ENCODE assay signal across 10 mouse cellular contexts in the genomic region with DNA sequence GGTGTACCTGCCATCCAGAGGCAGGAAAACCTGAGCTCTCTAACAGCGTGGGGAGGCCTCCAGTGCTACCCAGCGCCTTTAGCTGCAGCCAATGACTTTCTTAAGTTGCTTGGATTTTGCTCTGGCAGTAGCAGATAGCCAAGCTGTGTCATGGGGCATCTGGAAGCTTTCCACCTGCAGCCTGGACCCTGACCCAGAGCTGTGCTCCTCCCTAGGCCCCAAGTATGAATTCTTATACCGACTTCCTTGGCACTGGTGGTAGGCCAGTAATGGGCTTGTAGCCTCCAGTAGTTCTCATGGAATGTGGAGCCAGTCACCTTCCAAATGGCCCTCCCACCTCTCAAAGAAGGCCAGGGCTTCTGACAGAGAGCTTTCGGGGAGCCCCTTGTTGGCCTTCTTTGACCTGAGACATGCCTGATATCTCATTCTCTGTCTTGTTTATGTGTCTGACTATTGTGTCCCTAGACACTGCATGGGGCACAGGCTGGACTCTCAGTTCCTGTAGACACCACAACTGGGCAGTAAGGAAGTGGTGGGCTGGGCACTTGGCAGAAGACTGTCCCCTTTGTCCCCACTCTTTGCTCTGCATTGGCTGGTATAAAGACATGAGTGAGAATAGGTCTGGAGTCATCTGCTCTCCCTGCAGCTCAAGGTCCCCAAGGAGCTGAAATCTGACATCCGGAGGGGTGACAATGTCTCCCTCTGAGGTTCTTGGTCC. TPM values are rescaled to one million over a fixed set of nuclear protein-coding genes. Genes with fewer than 3 reads are reported as not detected.
DNase-seq lines count a peak whose midpoint lies in the region; ATAC-seq lines count a peak whose summit lies in the region.
"Had no signal": no experiment of that assay in that cellular context is flagged by ENCODE, and none has a peak within 500 bp of the region (broad histone marks: within the 10 kb centered on the region; RNA-seq: fewer than 3 reads in every experiment).

No protein-coding gene starts in this region.

- WGBS in heart, embryonic 12.5 days = 80% methylated on average over 5 of the region's 5 CpGs
- 84% methylated on average over 5 of the region's 5 CpGs for WGBS in embryonic facial prominence, embryonic 14.5 days

- H3K9me3 ChIP-seq in heart, embryonic 12.5 days (replicated peaks) = no peaks in the 10 kb centered on the region
- no peaks in the 10 kb centered on the region for H3K9me3 ChIP-seq in embryonic facial prominence, embryonic 14.5 days (ENCODE audit: control insufficient read depth, low read length)

- no peaks in the 10 kb centered on the region for H3K27me3 ChIP-seq in heart, embryonic 12.5 days (replicated peaks)
- no peaks in the 10 kb centered on the region for H3K27me3 ChIP-seq in embryonic facial prominence, embryonic 14.5 days (replicated peaks; ENCODE audit: control insufficient read depth, insufficient read depth, low read length)

- H3K27ac ChIP-seq in heart, embryonic 12.5 days (ENCODE audit: poor library complexity, severe bottlenecking) = peak overlapping the region; percentile 92
- H3K27ac ChIP-seq in embryonic facial prominence, embryonic 14.5 days (replicated peaks; ENCODE audit: low read depth, low read length) = peak overlapping the region; percentile 29; the same call in 1 of the 2 replicates

- no peak for DNase-seq in heart, adult 8-10 months (ENCODE audit: low spot score)
- no peak for DNase-seq in embryonic facial prominence, embryonic 14.5 days (ENCODE audit: low spot score)
- peak; percentile 72 for DNase-seq in kidney, postnatal 10 days
- peak; percentile 81 for DNase-seq in lung, postnatal 36 days
- no peak for DNase-seq in embryo, embryonic 9.5 days (ENCODE audit: extremely low spot score)
- no peak for DNase-seq in cerebellum, postnatal 10 days
- DNase-seq in layer of hippocampus, adult 8-10 months (ENCODE audit: low spot score in 2 of 2) = no peak
- DNase-seq: right cerebral cortex, postnatal 4 days had no signal

- H3K9ac ChIP-seq in heart, embryonic 12.5 days = peak overlapping the region; percentile 32; the same call in 1 of the 2 replicates
- no peak overlapping the region for H3K9ac ChIP-seq in embryonic facial prominence, embryonic 14.5 days (ENCODE audit: low read depth, low read length)

- peaks cover 17% of the 10 kb centered on the region; the same call in 1 of the 2 replicates for H3K36me3 ChIP-seq in heart, embryonic 12.5 days
- H3K36me3 ChIP-seq in embryonic facial prominence, embryonic 14.5 days (ENCODE audit: control insufficient read depth, insufficient read depth, low read length) = peaks cover 73% of the 10 kb centered on the region

- no peak for ATAC-seq in heart, embryonic 12.5 days (ENCODE audit: insufficient number of reproducible peaks, low FRiP score)
- no peak for ATAC-seq in embryonic facial prominence, embryonic 14.5 days (ENCODE audit: low read depth)
- ATAC-seq: CD4-positive, CD25-positive, alpha-beta regulatory T cell, adult 4 months had no signal

- 0 out of 2 replicates have a peak overlapping the region, but pooled peaks have one; percentile 6 for H3K4me2 ChIP-seq in heart, embryonic 12.5 days
- H3K4me2 ChIP-seq in embryonic facial prominence, embryonic 14.5 days (ENCODE audit: low read depth, low read length) = no peak overlapping the region

- peaks cover 90% of the 10 kb centered on the region for H3K4me1 ChIP-seq in heart, embryonic 12.5 days (replicated peaks)
- no peaks in the 10 kb centered on the region; the same call in 1 of the 2 replicates for H3K4me1 ChIP-seq in embryonic facial prominence, embryonic 14.5 days (ENCODE audit: control insufficient read depth, insufficient read depth, low read length)

- H3K4me3 ChIP-seq in heart, embryonic 12.5 days = no peak overlapping the region
- H3K4me3 ChIP-seq in embryonic facial prominence, embryonic 14.5 days (ENCODE audit: low read depth, low read length) = no peak overlapping the region

RNA-seq across cellular contexts. Expression of gene Trim8, which starts 45.3 kb away (rescaled TPM):
- 24.1 and 24.2 TPM in 2 replicates for polyA plus RNA-seq in heart, embryonic 12.5 days (2016; fragmentation: Nextera tagmentation; extraction: Ambion mirVana)
- total RNA-seq in heart, adult 8-10 months (2022) = 10 to 100 TPM; 31.5 to 38.8 (median 37.6) TPM
- polyA plus RNA-seq in embryonic facial prominence, embryonic 14.5 days (2014; fragmentation: Nextera tagmentation; extraction: Ambion mirVana) = 21.5 and 27.1 TPM in 2 replicates
- 10 to 100 TPM; 91.0 to 98.4 (median 93.7) TPM for total RNA-seq in layer of hippocampus, adult 8-10 months (2022)

RNA-seq across cellular contexts. Expression of gene Sufu, which starts 59.5 kb away (rescaled TPM):
- polyA plus RNA-seq in heart, embryonic 12.5 days (2016; fragmentation: Nextera tagmentation; extraction: Ambion mirVana) = 24.1 and 27.2 TPM in 2 replicates
- total RNA-seq in heart, adult 8-10 months (2022) = 10 to 100 TPM; 11.7 to 13.0 (median 12.1) TPM
- 34.3 and 39.8 TPM in 2 replicates for polyA plus RNA-seq in embryonic facial prominence, embryonic 14.5 days (2014; fragmentation: Nextera tagmentation; extraction: Ambion mirVana)
- total RNA-seq in layer of hippocampus, adult 8-10 months (2022) = 10 to 100 TPM; 17.4 to 22.3 (median 19.4) TPM

Comparison
In these comparisons a context has a peak if more than half of its experiments do, and no peak if none do; other contexts are left out.
1. DNase-seq: peak in kidney, postnatal 10 days (single experiment) and lung, postnatal 36 days (single experiment); none in heart, adult 8-10 months (single experiment), embryonic facial prominence, embryonic 14.5 days (single experiment), embryo, embryonic 9.5 days (single experiment), cerebellum, postnatal 10 days (0 of 2) and layer of hippocampus, adult 8-10 months (0 of 2).